Mouse (Mus musculus) cortical plate, adult 2 months (tissue): ENCODE measurements around the gene Slc6a11. TPM values are rescaled to one million over a fixed set of nuclear protein-coding genes. Genes with fewer than 3 reads are reported as not detected.

Experiments used
- H3K27ac ChIP-seq: fragments of 200-500 bp; 2 replicates; pipeline ENCODE4 v1.5.1; 2012; ENCODE audit warnings: low read length, control low read depth, inconsistent platforms; ENCODE audit not compliant: insufficient read depth
- H3K4me1 ChIP-seq: fragments of 200-500 bp; 2 replicates; pipeline ENCODE4 v1.6.1; 2011; ENCODE audit warnings: low read length; ENCODE audit not compliant: control insufficient read depth, insufficient read depth
- H3K4me3 ChIP-seq: fragments of 200-500 bp; 2 replicates; pipeline ENCODE4 v1.5.1; 2011; ENCODE audit warnings: mild to moderate bottlenecking, low read length, control low read depth; ENCODE audit not compliant: insufficient read depth
- CTCF ChIP-seq: fragments of 200-500 bp; IDR thresholded peaks from 2 replicates; pipeline ENCODE4 v1.5.1; 2011; ENCODE audit warnings: mild to moderate bottlenecking, control low read depth, low read length; ENCODE audit not compliant: insufficient read depth; ENCODE audit errors: extremely low read depth
- POLR2A ChIP-seq: fragments of 200-500 bp; IDR thresholded peaks from 2 replicates; pipeline ENCODE4 v1.6.1; 2011; ENCODE audit warnings: mild to moderate bottlenecking, low read length, control low read depth; ENCODE audit not compliant: insufficient read depth; ENCODE audit errors: extremely low read depth
- polyA plus RNA-seq: library from polyadenylated mRNA; depleted of rRNA; stranded (reverse); fragments of >200 nt; gene quantifications from 2 replicates; pipeline ENCODE4 v1.2.3, GENCODE M21; 2012; rRNA removed

Gene Slc6a11
- polyA plus RNA-seq = 123 and 124 TPM in 2 replicates

GRCm38 (mm10) chr6:114131122-114131872 lies at the start of gene Slc6a11:
Slc6a11 (plus strand) TSS chr6:114131241.
- Histone ChIP-seq H3K27ac (peak within 1 kb of the TSS; percentile 53; the same call in 1 of the 2 replicates), H3K4me1 (0 out of 2 replicates have a peak, but pooled peaks cover 2% of the 10 kb centered on the region), H3K4me3 (peak within 1 kb of the TSS; percentile 51)
- TF ChIP-seq POLR2A = 0 out of 2 replicates have a peak, but pooled peaks have one; percentile 22
- no peak for TF ChIP-seq CTCF

GRCm38 (mm10) chr6:114087106-114087505 lies 43.9 kb upstream of the Slc6a11 start:
- Histone ChIP-seq H3K4me3 (no peak overlapping the region), H3K4me1 (no peaks in the 10 kb centered on the region), H3K27ac (no peak overlapping the region)
- TF ChIP-seq CTCF = no peak
- no peak for TF ChIP-seq POLR2A

- H3K4me1 ChIP-seq = peaks cover 3% of the 10 kb centered on the region
- no peak overlapping the region for H3K27ac ChIP-seq
- no peak overlapping the region for H3K4me3 ChIP-seq
- peak; percentile 96 for TF ChIP-seq CTCF
- TF ChIP-seq POLR2A = no peak
Observed at GRCm38 (mm10) chr6:114089626-114090025, 41.4 kb upstream of the Slc6a11 start.

- H3K4me3 ChIP-seq = no peak overlapping the region
- peaks cover 3% of the 10 kb centered on the region for H3K4me1 ChIP-seq
- no peak overlapping the region for H3K27ac ChIP-seq
- no peak for TF ChIP-seq CTCF
Observed at GRCm38 (mm10) chr6:114092216-114092615, 38.8 kb upstream of the Slc6a11 start.

GRCm38 (mm10) chr6:114094251-114094650 lies 36.8 kb upstream of the Slc6a11 start:
- H3K27ac ChIP-seq = peak overlapping the region; percentile 62; the same call in 1 of the 2 replicates
- H3K4me1 ChIP-seq = peaks cover 3% of the 10 kb centered on the region
- TF ChIP-seq CTCF = no peak
- TF ChIP-seq POLR2A = no peak
- H3K4me3 ChIP-seq = no peak overlapping the region

- Histone ChIP-seq H3K4me3 (no peak overlapping the region), H3K4me1 (peaks cover 3% of the 10 kb centered on the region), H3K27ac (no peak overlapping the region)
- no peak for TF ChIP-seq CTCF
- no peak for TF ChIP-seq POLR2A
Observed at GRCm38 (mm10) chr6:114096574-114096973, 34.5 kb upstream of the Slc6a11 start.

GRCm38 (mm10) chr6:114101923-114102322 lies 29.1 kb upstream of the Slc6a11 start:
- no peaks in the 10 kb centered on the region for H3K4me1 ChIP-seq
- no peak overlapping the region for H3K4me3 ChIP-seq
- TF ChIP-seq POLR2A (no peak), CTCF (no peak)
- H3K27ac ChIP-seq = no peak overlapping the region

GRCm38 (mm10) chr6:114119507-114119906 lies 11.5 kb upstream of the Slc6a11 start:
- no peak for TF ChIP-seq POLR2A
- no peak for TF ChIP-seq CTCF
- no peak overlapping the region for H3K27ac ChIP-seq
- H3K4me1 ChIP-seq = no peaks in the 10 kb centered on the region
- no peak overlapping the region for H3K4me3 ChIP-seq

GRCm38 (mm10) chr6:114125530-114125929 lies 5.5 kb upstream of the Slc6a11 start:
- Histone ChIP-seq H3K27ac (no peak overlapping the region), H3K4me1 (no peaks in the 10 kb centered on the region)
- TF ChIP-seq POLR2A (no peak), CTCF (no peak)

GRCm38 (mm10) chr6:114132472-114132871 lies 1.4 kb downstream of the Slc6a11 start:
- Histone ChIP-seq H3K4me3 (peak overlapping the region; percentile 51; the same call in 1 of the 2 replicates), H3K27ac (no peak overlapping the region), H3K4me1 (0 out of 2 replicates have a peak, but pooled peaks cover 2% of the 10 kb centered on the region)
- TF ChIP-seq CTCF = no peak
- no peak for TF ChIP-seq POLR2A

More at GRCm38 (mm10) chr6:114125530-114125929, 5.5 kb upstream of the Slc6a11 start:
- no peak overlapping the region for H3K4me3 ChIP-seq
